Mouse (Mus musculus) MEL (cell line): Measurements from ENCODE around the gene Nos3.

Experiments used
- CTCF ChIP-seq, 3 experiments: IDR thresholded peaks in 2 of 3; conservative IDR thresholded peaks in 1 of 3; 2 replicates each; pipeline ENCODE4 v1.5.1; 2011 to 2012; ENCODE audit warnings: low read length in 3 of 3, low read depth in 2 of 3, mild to moderate bottlenecking in 2 of 3, improper control_type of control experiment in 1 of 3, inconsistent platforms in 1 of 3, mixed read lengths in 1 of 3, moderate library complexity in 1 of 3; ENCODE audit not compliant: control insufficient read depth in 1 of 3, insufficient read depth in 1 of 3, poor library complexity in 1 of 3, severe bottlenecking in 1 of 3
- EP300 ChIP-seq, 2 experiments: IDR thresholded peaks; 2 replicates each; pipeline ENCODE4 v1.6.1; 2011; ENCODE audit warnings: improper control_type of control experiment in 2 of 2, low read length in 2 of 2, low read depth in 1 of 2, mild to moderate bottlenecking in 1 of 2
- MYC ChIP-seq: IDR thresholded peaks from 2 replicates; pipeline ENCODE4 v1.6.1; 2011; ENCODE audit warnings: low read depth, mild to moderate bottlenecking, low read length, improper control_type of control experiment, moderate library complexity
- POLR2A ChIP-seq, 2 experiments: IDR thresholded peaks; 2 replicates each; pipeline ENCODE4 v1.6.1; 2011 to 2012; ENCODE audit warnings: low read length in 2 of 2, mild to moderate bottlenecking in 2 of 2, control low read depth in 1 of 2, improper control_type of control experiment in 1 of 2, low read depth in 1 of 2, moderate library complexity in 1 of 2; ENCODE audit not compliant: control insufficient read depth in 1 of 2, insufficient read depth in 1 of 2, poor library complexity in 1 of 2
- RCOR1 ChIP-seq: IDR thresholded peaks from 2 replicates; pipeline ENCODE4 v1.6.1; 2012; ENCODE audit warnings: low read depth, mild to moderate bottlenecking, inconsistent platforms, low read length, improper control_type of control experiment
- TCF12 ChIP-seq: IDR thresholded peaks from 2 replicates; pipeline ENCODE4 v1.6.1; 2014; ENCODE audit warnings: low read depth, mild to moderate bottlenecking, inconsistent platforms, low read length, improper control_type of control experiment, moderate library complexity

GRCm38 (mm10) chr5:24320467-24320813, 44.2 kb upstream of the Nos3 start:
- TF ChIP-seq CTCF (IDR thresholded peaks at IDR 0.05 in 2 of 3, conservative IDR thresholded peaks at IDR 0.05 in 1 of 3; ENCODE audit: control insufficient read depth in 1 of 3, insufficient read depth in 1 of 3, low read depth in 2 of 3, low read length in 3 of 3, poor library complexity in 1 of 3, severe bottlenecking in 1 of 3) (no peak), POLR2A (IDR thresholded peaks at IDR 0.05; ENCODE audit: control insufficient read depth in 1 of 2, insufficient read depth in 1 of 2, low read depth in 1 of 2, low read length in 2 of 2, poor library complexity in 1 of 2) (no peak), RCOR1 (no peak), MYC (no peak), EP300 (IDR thresholded peaks at IDR 0.05; ENCODE audit: low read depth in 1 of 2, low read length in 2 of 2) (no peak), TCF12 (no peak)
